Mouse (Mus musculus): ENCODE data around the gene Gtf3c2. TPM values are rescaled to one million over a fixed set of nuclear protein-coding genes. Genes with fewer than 3 reads are reported as not detected.
A peak's percentile ranks its signal among the peaks of the same experiment; 100 is the strongest.

The Gtf3c2 gene
- polyA plus RNA-seq, 1 experiment: 47.2 TPM

GRCm38 (mm10) chr5:31201742-31202590 lies 22.0 kb upstream of the Gtf3c2 start, which contains the start of gene Zfp513:
TSS of gene Zfp513 (minus strand) at chr5:31202303.
- Histone ChIP-seq H3K36me3 (ENCODE audit: control insufficient read depth, insufficient read depth, low read length) (peaks cover 3% of the 10 kb centered on the region), H3K4me3 (ENCODE audit: control insufficient read depth, low read depth, low read length) (peak within 1 kb of the TSS; percentile 95), H3K27me3 (ENCODE audit: control insufficient read depth, insufficient read depth, low read length) (no peaks in the 10 kb centered on the region), H3K4me1 (ENCODE audit: control insufficient read depth, insufficient read depth, low read length) (peaks cover 6% of the 10 kb centered on the region), H3K27ac (ENCODE audit: control insufficient read depth, insufficient read depth, low read depth, low read length) (peak within 1 kb of the TSS; percentile 97)
- peak; percentile 38; the same call in 1 of the 2 replicates for TF ChIP-seq CTCF (IDR thresholded peaks at IDR 0.05; ENCODE audit: control insufficient read depth, insufficient read depth, insufficient replicate concordance, low read depth, low read length)
- peak; percentile 93 for TF ChIP-seq POLR2A (IDR thresholded peaks at IDR 0.05; ENCODE audit: control insufficient read depth, low read depth, low read length)

GRCm38 (mm10) chr5:31201042-31201741 lies 21.2 kb upstream of the Gtf3c2 start:
- no peaks in the 10 kb centered on the region for H3K27me3 ChIP-seq (ENCODE audit: control insufficient read depth, insufficient read depth, low read length)
- peaks cover 6% of the 10 kb centered on the region for H3K4me1 ChIP-seq (ENCODE audit: control insufficient read depth, insufficient read depth, low read length)
- TF ChIP-seq POLR2A (IDR thresholded peaks at IDR 0.05; ENCODE audit: control insufficient read depth, low read depth, low read length) (no peak), CTCF (IDR thresholded peaks at IDR 0.05; ENCODE audit: control insufficient read depth, insufficient read depth, insufficient replicate concordance, low read depth, low read length) (no peak)
- peaks cover 2% of the 10 kb centered on the region for H3K36me3 ChIP-seq (ENCODE audit: control insufficient read depth, insufficient read depth, low read length)
- H3K4me3 ChIP-seq (ENCODE audit: control insufficient read depth, low read depth, low read length): peak overlapping the region; percentile 95
- H3K27ac ChIP-seq (ENCODE audit: control insufficient read depth, insufficient read depth, low read depth, low read length): peak overlapping the region; percentile 85

GRCm38 (mm10) chr5:31200327-31200768 lies 20.4 kb upstream of the Gtf3c2 start:
- TF ChIP-seq CTCF (IDR thresholded peaks at IDR 0.05; ENCODE audit: control insufficient read depth, insufficient read depth, insufficient replicate concordance, low read depth, low read length) (no peak), POLR2A (IDR thresholded peaks at IDR 0.05; ENCODE audit: control insufficient read depth, low read depth, low read length) (no peak)
- H3K36me3 ChIP-seq (ENCODE audit: control insufficient read depth, insufficient read depth, low read length): no peaks in the 10 kb centered on the region; the same call in none of the 2 replicates
- H3K4me3 ChIP-seq (ENCODE audit: control insufficient read depth, low read depth, low read length): no peak overlapping the region
- H3K4me1 ChIP-seq (ENCODE audit: control insufficient read depth, insufficient read depth, low read length): peaks cover 6% of the 10 kb centered on the region
- H3K27me3 ChIP-seq (ENCODE audit: control insufficient read depth, insufficient read depth, low read length): no peaks in the 10 kb centered on the region
- H3K27ac ChIP-seq (ENCODE audit: control insufficient read depth, insufficient read depth, low read depth, low read length): no peak overlapping the region

- Histone ChIP-seq H3K27ac (ENCODE audit: control insufficient read depth, insufficient read depth, low read depth, low read length) (no peak overlapping the region), H3K4me3 (ENCODE audit: control insufficient read depth, low read depth, low read length) (no peak overlapping the region), H3K27me3 (ENCODE audit: control insufficient read depth, insufficient read depth, low read length) (no peaks in the 10 kb centered on the region), H3K4me1 (ENCODE audit: control insufficient read depth, insufficient read depth, low read length) (peaks cover 6% of the 10 kb centered on the region), H3K36me3 (ENCODE audit: control insufficient read depth, insufficient read depth, low read length) (no peaks in the 10 kb centered on the region; the same call in none of the 2 replicates)
- TF ChIP-seq POLR2A (IDR thresholded peaks at IDR 0.05; ENCODE audit: control insufficient read depth, low read depth, low read length) (0 out of 2 replicates have a peak, but pooled peaks have one; percentile 27), CTCF (IDR thresholded peaks at IDR 0.05; ENCODE audit: control insufficient read depth, insufficient read depth, insufficient replicate concordance, low read depth, low read length) (0 out of 2 replicates have a peak, but pooled peaks have one; percentile 10)
Measured at GRCm38 (mm10) chr5:31199893-31200292, 19.9 kb upstream of the Gtf3c2 start.

GRCm38 (mm10) chr5:31199321-31199892 lies 19.5 kb upstream of the Gtf3c2 start:
- Histone ChIP-seq H3K36me3 (ENCODE audit: control insufficient read depth, insufficient read depth, low read length) (no peaks in the 10 kb centered on the region; the same call in none of the 2 replicates), H3K27me3 (ENCODE audit: control insufficient read depth, insufficient read depth, low read length) (no peaks in the 10 kb centered on the region), H3K27ac (ENCODE audit: control insufficient read depth, insufficient read depth, low read depth, low read length) (no peak overlapping the region), H3K4me1 (ENCODE audit: control insufficient read depth, insufficient read depth, low read length) (peaks cover 6% of the 10 kb centered on the region), H3K4me3 (ENCODE audit: control insufficient read depth, low read depth, low read length) (no peak overlapping the region)
- TF ChIP-seq POLR2A (IDR thresholded peaks at IDR 0.05; ENCODE audit: control insufficient read depth, low read depth, low read length) (no peak), CTCF (IDR thresholded peaks at IDR 0.05; ENCODE audit: control insufficient read depth, insufficient read depth, insufficient replicate concordance, low read depth, low read length) (no peak)

GRCm38 (mm10) chr5:31198616-31199320 lies 18.8 kb upstream of the Gtf3c2 start:
- Histone ChIP-seq H3K4me1 (ENCODE audit: control insufficient read depth, insufficient read depth, low read length) (peaks cover 7% of the 10 kb centered on the region), H3K27me3 (ENCODE audit: control insufficient read depth, insufficient read depth, low read length) (no peaks in the 10 kb centered on the region), H3K36me3 (ENCODE audit: control insufficient read depth, insufficient read depth, low read length) (no peaks in the 10 kb centered on the region; the same call in none of the 2 replicates), H3K27ac (ENCODE audit: control insufficient read depth, insufficient read depth, low read depth, low read length) (no peak overlapping the region), H3K4me3 (ENCODE audit: control insufficient read depth, low read depth, low read length) (no peak overlapping the region)
- no peak for TF ChIP-seq CTCF (IDR thresholded peaks at IDR 0.05; ENCODE audit: control insufficient read depth, insufficient read depth, insufficient replicate concordance, low read depth, low read length)
- no peak for TF ChIP-seq POLR2A (IDR thresholded peaks at IDR 0.05; ENCODE audit: control insufficient read depth, low read depth, low read length)

Data from testis, adult 2 months (tissue).